Mouse (Mus musculus): Measurements from ENCODE around the gene Ctdspl2. TPM values are rescaled to one million over a fixed set of nuclear protein-coding genes. Genes with fewer than 3 reads are reported as not detected.
A peak's percentile ranks its signal among the peaks of the same experiment; 100 is the strongest.

The Ctdspl2 gene
- total and polyA plus RNA-seq, 2 experiments from 2014 or later = 21.4 to 29.4 TPM

GRCm38 (mm10) chr2:121954971-121955656 is 687 bp upstream of the Ctdspl2 start:
- peak overlapping the region; percentile 88 for H3K4me2 ChIP-seq (ENCODE audit: low read depth, low read length)
- WGBS = 14% methylated on average over 10 of the region's 10 CpGs
- ATAC-seq (ENCODE audit: insufficient read depth, low read depth) = no peak
- H3K4me3 ChIP-seq (ENCODE audit: low read depth, low read length) = peak overlapping the region; percentile 97
- H3K27ac ChIP-seq (ENCODE audit: low read depth) = peak overlapping the region; percentile 99
- no peaks in the 10 kb centered on the region for H3K27me3 ChIP-seq (ENCODE audit: control insufficient read depth, insufficient read depth, low read length)
- no peak for DNase-seq (ENCODE audit: low spot score)
- H3K4me1 ChIP-seq (ENCODE audit: control insufficient read depth, insufficient read depth) = peaks cover 16% of the 10 kb centered on the region; the same call in 1 of the 2 replicates
- 0 out of 2 replicates have a peak, but pooled peaks cover 6% of the 10 kb centered on the region for H3K36me3 ChIP-seq (replicated peaks; ENCODE audit: control insufficient read depth, insufficient read depth, low read length)
- H3K9ac ChIP-seq (replicated peaks; ENCODE audit: low read depth, low read length) = peak overlapping the region; percentile 93
- no peaks in the 10 kb centered on the region for H3K9me3 ChIP-seq (replicated peaks; ENCODE audit: control insufficient read depth, low read length)
- TF ChIP-seq CTCF (IDR thresholded peaks at IDR 0.05; ENCODE audit: low read depth) (no peak), EP300 (IDR thresholded peaks at IDR 0.05; ENCODE audit: low read depth) (no peak)

- peaks cover 16% of the 10 kb centered on the region; the same call in 1 of the 2 replicates for H3K4me1 ChIP-seq (ENCODE audit: control insufficient read depth, insufficient read depth)
- peak overlapping the region; percentile 97 for H3K4me3 ChIP-seq (ENCODE audit: low read depth, low read length)
- peak; percentile 92 for ATAC-seq (ENCODE audit: insufficient read depth, low read depth)
- TF ChIP-seq CTCF (IDR thresholded peaks at IDR 0.05; ENCODE audit: low read depth) (no peak), EP300 (IDR thresholded peaks at IDR 0.05; ENCODE audit: low read depth) (peak; percentile 83)
- 0 out of 2 replicates have a peak, but pooled peaks cover 6% of the 10 kb centered on the region for H3K36me3 ChIP-seq (replicated peaks; ENCODE audit: control insufficient read depth, insufficient read depth, low read length)
- peak overlapping the region; percentile 93 for H3K9ac ChIP-seq (replicated peaks; ENCODE audit: low read depth, low read length)
- H3K9me3 ChIP-seq (replicated peaks; ENCODE audit: control insufficient read depth, low read length) = no peaks in the 10 kb centered on the region
- peak overlapping the region; percentile 99 for H3K27ac ChIP-seq (ENCODE audit: low read depth)
- DNase-seq (ENCODE audit: low spot score) = peak; percentile 93
- under 1% methylated on average over 45 of the region's 47 CpGs for WGBS
- peak overlapping the region; percentile 88 for H3K4me2 ChIP-seq (ENCODE audit: low read depth, low read length)
- H3K27me3 ChIP-seq (ENCODE audit: control insufficient read depth, insufficient read depth, low read length) = no peaks in the 10 kb centered on the region
Measured at GRCm38 (mm10) chr2:121956224-121957018, 620 bp downstream of the Ctdspl2 start.

- H3K27ac ChIP-seq (ENCODE audit: low read depth) = peak overlapping the region; percentile 99
- H3K4me2 ChIP-seq (ENCODE audit: low read depth, low read length) = peak overlapping the region; percentile 88
- peaks cover 16% of the 10 kb centered on the region; the same call in 1 of the 2 replicates for H3K4me1 ChIP-seq (ENCODE audit: control insufficient read depth, insufficient read depth)
- 4% methylated on average over 8 of the region's 8 CpGs for WGBS
- no peaks in the 10 kb centered on the region for H3K9me3 ChIP-seq (replicated peaks; ENCODE audit: control insufficient read depth, low read length)
- peak overlapping the region; percentile 97 for H3K4me3 ChIP-seq (ENCODE audit: low read depth, low read length)
- H3K27me3 ChIP-seq (ENCODE audit: control insufficient read depth, insufficient read depth, low read length) = no peaks in the 10 kb centered on the region
- no peak for DNase-seq (ENCODE audit: low spot score)
- no peak for ATAC-seq (ENCODE audit: insufficient read depth, low read depth)
- no peak for TF ChIP-seq CTCF (IDR thresholded peaks at IDR 0.05; ENCODE audit: low read depth)
- H3K36me3 ChIP-seq (replicated peaks; ENCODE audit: control insufficient read depth, insufficient read depth, low read length) = peaks cover 11% of the 10 kb centered on the region; the same call in 1 of the 2 replicates
- peak overlapping the region; percentile 93 for H3K9ac ChIP-seq (replicated peaks; ENCODE audit: low read depth, low read length)
Measured at GRCm38 (mm10) chr2:121957216-121957792, 1.5 kb downstream of the Ctdspl2 start.

GRCm38 (mm10) chr2:121995738-121996137 is 39.9 kb downstream of the Ctdspl2 start:
- Histone ChIP-seq H3K4me3 (ENCODE audit: low read depth, low read length) (no peak overlapping the region), H3K4me1 (ENCODE audit: control insufficient read depth, insufficient read depth) (no peaks in the 10 kb centered on the region), H3K9ac (replicated peaks; ENCODE audit: low read depth, low read length) (no peak overlapping the region), H3K4me2 (ENCODE audit: low read depth, low read length) (no peak overlapping the region), H3K9me3 (replicated peaks; ENCODE audit: control insufficient read depth, low read length) (no peaks in the 10 kb centered on the region), H3K27me3 (ENCODE audit: control insufficient read depth, insufficient read depth, low read length) (no peaks in the 10 kb centered on the region), H3K36me3 (replicated peaks; ENCODE audit: control insufficient read depth, insufficient read depth, low read length) (peaks cover 24% of the 10 kb centered on the region; the same call in 1 of the 2 replicates), H3K27ac (ENCODE audit: low read depth) (no peak overlapping the region)
- peak; percentile 19 for DNase-seq (ENCODE audit: low spot score)
- peak; percentile 36; the same call in 1 of the 2 replicates for TF ChIP-seq CTCF (IDR thresholded peaks at IDR 0.05; ENCODE audit: low read depth)
- no peak for TF ChIP-seq EP300 (IDR thresholded peaks at IDR 0.05; ENCODE audit: low read depth)
- 78% methylated on average over 1 of the region's 1 CpGs for WGBS
- no peak for ATAC-seq (ENCODE audit: insufficient read depth, low read depth)

GRCm38 (mm10) chr2:122008832-122009231 is 53.0 kb downstream of the Ctdspl2 start:
- Histone ChIP-seq H3K27ac (ENCODE audit: low read depth) (no peak overlapping the region), H3K27me3 (ENCODE audit: control insufficient read depth, insufficient read depth, low read length) (no peaks in the 10 kb centered on the region), H3K9me3 (replicated peaks; ENCODE audit: control insufficient read depth, low read length) (no peaks in the 10 kb centered on the region), H3K4me1 (ENCODE audit: control insufficient read depth, insufficient read depth) (no peaks in the 10 kb centered on the region), H3K36me3 (replicated peaks; ENCODE audit: control insufficient read depth, insufficient read depth, low read length) (peaks cover 47% of the 10 kb centered on the region), H3K4me3 (ENCODE audit: low read depth, low read length) (no peak overlapping the region), H3K9ac (replicated peaks; ENCODE audit: low read depth, low read length) (no peak overlapping the region), H3K4me2 (ENCODE audit: low read depth, low read length) (no peak overlapping the region)
- 95% methylated on average over 3 of the region's 3 CpGs for WGBS
- DNase-seq (ENCODE audit: low spot score) (no peak), ATAC-seq (ENCODE audit: insufficient read depth, low read depth) (no peak)
- no peak for TF ChIP-seq EP300 (IDR thresholded peaks at IDR 0.05; ENCODE audit: low read depth)
- TF ChIP-seq CTCF (IDR thresholded peaks at IDR 0.05; ENCODE audit: low read depth) = no peak
